Mouse (Mus musculus) lung, embryonic 14.5 days (tissue): ENCODE results near the gene Cxcl10. TPM values are rescaled to one million over a fixed set of nuclear protein-coding genes. Genes with fewer than 3 reads are reported as not detected.

ENCODE experiments used
- ATAC-seq: fragments of 200-750 bp; cut with Nextera tagmentation; 2 replicates; pipeline ENCODE4 v1.8.0; 2017; ENCODE audit warnings: mild to moderate bottlenecking, moderate TSS enrichment, moderate library complexity; ENCODE audit not compliant: insufficient read depth
- DNase-seq: peaks from one replicate; pipeline ENCODE4 v3.0.0-alpha.2; 2015
- H3K27ac ChIP-seq: fragments of 300-500 bp; sonication (generic); 2 replicates; pipeline ENCODE4 v1.5.1; 2014; ENCODE audit warnings: low read depth, mild to moderate bottlenecking, moderate library complexity
- H3K27me3 ChIP-seq: fragments of 300-500 bp; sonication (generic); 2 replicates; pipeline ENCODE4 v1.6.1; 2014; ENCODE audit warnings: low read length, control low read depth; ENCODE audit not compliant: insufficient read depth
- H3K36me3 ChIP-seq: fragments of 300-500 bp; sonication (generic); 2 replicates; pipeline ENCODE4 v1.6.1; 2014; ENCODE audit warnings: control low read depth; ENCODE audit not compliant: insufficient read depth
- H3K4me1 ChIP-seq: fragments of 300-500 bp; sonication (generic); 2 replicates; pipeline ENCODE4 v1.6.1; 2014; ENCODE audit warnings: antibody characterized with exemption, control low read depth; ENCODE audit not compliant: insufficient read depth
- H3K4me2 ChIP-seq: fragments of 300-500 bp; sonication (generic); 2 replicates; pipeline ENCODE4 v1.6.1; 2014; ENCODE audit warnings: mild to moderate bottlenecking
- H3K4me3 ChIP-seq: fragments of 300-500 bp; sonication (generic); 2 replicates; pipeline ENCODE4 v1.5.1; 2014; ENCODE audit warnings: low read depth, low read length
- H3K9ac ChIP-seq: fragments of 300-500 bp; sonication (generic); 2 replicates; pipeline ENCODE4 v1.6.1; 2014
- H3K9me3 ChIP-seq: fragments of 300-500 bp; sonication (generic); 2 replicates; pipeline ENCODE4 v1.6.1; 2016; ENCODE audit warnings: low read depth, low read length, control low read depth
- CTCF ChIP-seq: IDR thresholded peaks from 2 replicates; pipeline ENCODE4 v1.5.1; 2016; ENCODE audit warnings: antibody characterized with exemption, low read depth
- WGBS: fragments of 180-500 bp; shearing (Covaris S2); extraction: QIAGEN DNeasy Blood & Tissue Kit; methylation state at CpG from one replicate; pipeline ENCODE4 v1.1.7; 2014; 5-methylcytosine and 5-hydroxymethylcytosine counted together
- polyA plus RNA-seq: library from polyadenylated mRNA; unstranded; fragments of >200 nt; fragmentation: Nextera tagmentation; extraction: Ambion mirVana; gene quantifications from 2 replicates; pipeline ENCODE4 v1.2.1, GENCODE M21; 2014

Gene Cxcl10
- polyA plus RNA-seq, 1 experiment from 2014 or later, result not detected

- Histone ChIP-seq H3K9me3 (no peaks in the 10 kb centered on the region), H3K36me3 (peaks cover 13% of the 10 kb centered on the region), H3K9ac (peak within 1 kb of the TSS; percentile 84), H3K4me3 (peak within 1 kb of the TSS; percentile 82), H3K27ac (peak within 1 kb of the TSS; percentile 73), H3K27me3 (no peaks in the 10 kb centered on the region), H3K4me1 (no peaks in the 10 kb centered on the region), H3K4me2 (peak within 1 kb of the TSS; percentile 79)
- TF ChIP-seq CTCF, result peak; percentile 82
- DNase-seq, result peak; percentile 98
- peak; percentile 94 for ATAC-seq
- 1% methylated on average over 41 of the region's 41 CpGs for WGBS
Observed at GRCm38 (mm10) chr5:92309681-92310511, 38.8 kb downstream of the Cxcl10 start, which contains the start of gene Sdad1. Sdad1 (minus strand) TSS chr5:92310479.

- H3K4me2 ChIP-seq, result no peak overlapping the region
- TF ChIP-seq CTCF, result no peak
- peaks cover 67% of the 10 kb centered on the region for H3K36me3 ChIP-seq
- H3K27me3 ChIP-seq, result no peaks in the 10 kb centered on the region
- DNase-seq (no peak), ATAC-seq (no peak)
- no peaks in the 10 kb centered on the region for H3K9me3 ChIP-seq
- H3K9ac ChIP-seq, result no peak overlapping the region
- H3K27ac ChIP-seq, result no peak overlapping the region
- H3K4me3 ChIP-seq, result no peak overlapping the region
- H3K4me1 ChIP-seq, result no peaks in the 10 kb centered on the region
- 77% methylated on average over 3 of the region's 3 CpGs for WGBS
Observed at GRCm38 (mm10) chr5:92304291-92304690, 44.4 kb downstream of the Cxcl10 start.

GRCm38 (mm10) chr5:92302149-92302840, 46.4 kb downstream of the Cxcl10 start:
- Histone ChIP-seq H3K36me3 (peaks cover 79% of the 10 kb centered on the region), H3K4me1 (no peaks in the 10 kb centered on the region), H3K4me3 (no peak overlapping the region), H3K4me2 (no peak overlapping the region), H3K27me3 (no peaks in the 10 kb centered on the region), H3K9me3 (no peaks in the 10 kb centered on the region), H3K27ac (no peak overlapping the region), H3K9ac (no peak overlapping the region)
- no peak for TF ChIP-seq CTCF
- DNase-seq (no peak), ATAC-seq (no peak)
- WGBS, result 82% methylated on average over 13 of the region's 13 CpGs

Other genes with a start within 250 kb of the Cxcl10 start
- gene Uso1, start 211.0 kb downstream of the Cxcl10 start, polyA plus RNA-seq, result 27.8 and 28.1 TPM in 2 replicates
- not detected in 2 replicates for gene U90926, start 133.5 kb downstream of the Cxcl10 start, polyA plus RNA-seq
- 0.14 TPM in 1 of 2 replicates, not detected in the other for gene Ppef2, start 92.6 kb downstream of the Cxcl10 start, polyA plus RNA-seq
- gene Naaa, start 70.7 kb downstream of the Cxcl10 start, polyA plus RNA-seq, result 7.3 and 8.3 TPM in 2 replicates
- 44.8 and 45.3 TPM in 2 replicates for gene Sdad1, start 38.4 kb downstream of the Cxcl10 start, polyA plus RNA-seq
- gene Cxcl9, start 20.8 kb downstream of the Cxcl10 start, polyA plus RNA-seq, result 0.43 TPM in 1 of 2 replicates, not detected in the other
- 1.4 and 5.4 TPM in 2 replicates for gene Art3, start 17.1 kb downstream of the Cxcl10 start, polyA plus RNA-seq
- gene Nup54, start 86.3 kb upstream of the Cxcl10 start, polyA plus RNA-seq, result 57.8 and 61.9 TPM in 2 replicates
- gene Scarb2, start 157.9 kb upstream of the Cxcl10 start, polyA plus RNA-seq, result 9.5 and 10.7 TPM in 2 replicates
- 0.18 TPM in 1 of 2 replicates, not detected in the other for gene Fam47e, start 206.2 kb upstream of the Cxcl10 start, polyA plus RNA-seq